Mouse (Mus musculus): ENCODE data around the gene Klhl42.

The Klhl42 gene

GRCm38 (mm10) chr6:147086594-147087225 lies 4.5 kb upstream of the Klhl42 start, which contains the start of gene Mansc4:
Mansc4 (minus strand) TSS chr6:147087032.
- in situ Hi-C loops (cut with MboI, MseI) = loop anchor here (25.0 kb wide), 1 partner anchor 1826 kb away; no protein-coding TSS in a partner anchor

GRCm38 (mm10) chr6:147087736-147088135 lies 3.4 kb upstream of the Klhl42 start:
- in situ Hi-C loops (cut with MboI, MseI) = loop anchor here (25.0 kb wide), 1 partner anchor 1825 kb away; no protein-coding TSS in a partner anchor

- in situ Hi-C loops (cut with MboI, MseI) = loop anchor here (25.0 kb wide), 1 partner anchor 1824 kb away; no protein-coding TSS in a partner anchor
Measured at GRCm38 (mm10) chr6:147088517-147088916, 2.7 kb upstream of the Klhl42 start.

- in situ Hi-C loops (cut with MboI, MseI) = loop anchor here (10.0 to 25.0 kb wide), 2 partner anchors 565 to 1822 kb away; no protein-coding TSS in a partner anchor
Measured at GRCm38 (mm10) chr6:147090191-147090590, 988 bp upstream of the Klhl42 start.

GRCm38 (mm10) chr6:147092136-147092535 lies 957 bp downstream of the Klhl42 start:
- in situ Hi-C loops (cut with MboI, MseI) = loop anchor here (10.0 to 25.0 kb wide), 2 partner anchors 567 to 1820 kb away; no protein-coding TSS in a partner anchor

- in situ Hi-C loops (cut with MboI, MseI) = loop anchor here (10.0 to 25.0 kb wide), 2 partner anchors 570 to 1818 kb away; no protein-coding TSS in a partner anchor
Measured at GRCm38 (mm10) chr6:147094771-147095170, 3.6 kb downstream of the Klhl42 start.

- in situ Hi-C loops (cut with MboI, MseI) = loop anchor here (10.0 to 25.0 kb wide), 2 partner anchors 571 to 1816 kb away; no protein-coding TSS in a partner anchor
Measured at GRCm38 (mm10) chr6:147096109-147096508, 4.9 kb downstream of the Klhl42 start.

GRCm38 (mm10) chr6:147096934-147097333 lies 5.8 kb downstream of the Klhl42 start:
- in situ Hi-C loops (cut with MboI, MseI) = loop anchor here (10.0 to 25.0 kb wide), 2 partner anchors 572 to 1815 kb away; no protein-coding TSS in a partner anchor

GRCm38 (mm10) chr6:147097346-147097929 lies 6.3 kb downstream of the Klhl42 start:
- in situ Hi-C loops (cut with MboI, MseI) = loop anchor here (10.0 to 25.0 kb wide), 2 partner anchors 573 to 1815 kb away; no protein-coding TSS in a partner anchor

GRCm38 (mm10) chr6:147099458-147100277 lies 8.5 kb downstream of the Klhl42 start:
- in situ Hi-C loops (cut with MboI, MseI) = loop anchor here (10.0 to 25.0 kb wide), 2 partner anchors 575 to 1813 kb away; no protein-coding TSS in a partner anchor

- in situ Hi-C loops (cut with MboI, MseI) = no loop called here
Measured at GRCm38 (mm10) chr6:147102293-147102692, 11.1 kb downstream of the Klhl42 start.

GRCm38 (mm10) chr6:147105529-147105928 lies 14.3 kb downstream of the Klhl42 start:
- in situ Hi-C loops (cut with MboI, MseI) = no loop called here

GRCm38 (mm10) chr6:147106716-147107115 lies 15.5 kb downstream of the Klhl42 start:
- in situ Hi-C loops (cut with MboI, MseI) = no loop called here

- in situ Hi-C loops (cut with MboI, MseI) = no loop called here
Measured at GRCm38 (mm10) chr6:147109283-147109682, 18.1 kb downstream of the Klhl42 start.

- in situ Hi-C loops (cut with MboI, MseI) = no loop called here
Measured at GRCm38 (mm10) chr6:147116579-147116978, 25.4 kb downstream of the Klhl42 start.

- in situ Hi-C loops (cut with MboI, MseI) = no loop called here
Measured at GRCm38 (mm10) chr6:147117764-147118163, 26.6 kb downstream of the Klhl42 start.

- in situ Hi-C loops (cut with MboI, MseI) = no loop called here
Measured at GRCm38 (mm10) chr6:147118190-147118589, 27.0 kb downstream of the Klhl42 start.

- in situ Hi-C loops (cut with MboI, MseI) = no loop called here
Measured at GRCm38 (mm10) chr6:147121320-147121719, 30.1 kb downstream of the Klhl42 start.

GRCm38 (mm10) chr6:147127239-147127638 lies 36.1 kb downstream of the Klhl42 start:
- in situ Hi-C loops (cut with MboI, MseI) = no loop called here

GRCm38 (mm10) chr6:147138260-147138659 lies 47.1 kb downstream of the Klhl42 start:
- in situ Hi-C loops (cut with MboI, MseI) = no loop called here

- in situ Hi-C loops (cut with MboI, MseI) = no loop called here
Measured at GRCm38 (mm10) chr6:147140600-147141154, 49.5 kb downstream of the Klhl42 start.

All from regulatory T cell (primary cell).